In the genomic region with DNA sequence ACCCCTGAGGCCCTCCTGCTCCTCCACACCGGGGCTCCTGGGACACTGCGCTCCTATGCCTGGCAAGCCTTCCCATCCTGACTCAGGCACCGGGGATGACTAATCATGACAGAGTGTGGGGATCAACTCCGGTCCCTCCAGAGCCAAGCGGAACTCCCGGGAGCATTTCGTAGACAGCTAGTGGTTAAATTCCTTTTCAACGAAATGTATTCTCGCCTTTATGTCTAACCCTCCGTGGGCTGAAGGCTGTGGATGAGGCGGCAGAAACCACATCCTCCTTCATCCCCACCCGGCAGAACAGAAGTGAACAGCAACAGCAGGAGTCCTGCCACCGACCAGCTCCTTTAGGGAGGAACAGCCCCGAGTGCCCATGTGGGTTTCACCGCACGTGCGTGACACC, we compare ENCODE assay signal across 10 mouse cellular contexts.
DNase-seq lines count a peak whose midpoint lies in the region; ATAC-seq lines count a peak whose summit lies in the region.
"Had no signal": no experiment of that assay in that cellular context is flagged by ENCODE, and none has a peak within 500 bp of the region (broad histone marks: within the 10 kb centered on the region; RNA-seq: fewer than 3 reads in every experiment).

No protein-coding gene starts in this region.

- no peaks in the 10 kb centered on the region; the same call in 1 of the 2 replicates for H3K4me1 ChIP-seq in lung, embryonic 16.5 days (replicated peaks; ENCODE audit: control insufficient read depth, insufficient read depth, low read length)
- H3K4me1 ChIP-seq in limb, embryonic 15.5 days, result peaks cover 50% of the 10 kb centered on the region

- 48% methylated on average over 17 of the region's 17 CpGs for WGBS in lung, embryonic 16.5 days
- WGBS in limb, embryonic 15.5 days, result 38% methylated on average over 17 of the region's 17 CpGs

- no peak for DNase-seq in lung, postnatal 14 days
- DNase-seq in adrenal gland, adult 8-10 months, result peak; percentile 13
- peak; percentile 32 for DNase-seq in gastrocnemius, postnatal 10 days
- no peak for DNase-seq in liver
- DNase-seq in urinary bladder, adult 18-20 months (ENCODE audit: low spot score in 2 of 2), result no peak
- DNase-seq: cerebellum, postnatal 36 days; thymus, postnatal 25 days had no signal

- H3K27me3 ChIP-seq in lung, embryonic 16.5 days (ENCODE audit: control insufficient read depth, insufficient read depth, low read depth, low read length), result no peaks in the 10 kb centered on the region; the same call in 1 of the 2 replicates
- H3K27me3 ChIP-seq in limb, embryonic 15.5 days, result peaks cover 40% of the 10 kb centered on the region

- H3K36me3 ChIP-seq in lung, embryonic 16.5 days (ENCODE audit: control insufficient read depth, insufficient read depth, low read length), result no peaks in the 10 kb centered on the region
- H3K36me3 ChIP-seq in limb, embryonic 15.5 days, result no peaks in the 10 kb centered on the region

- no peak overlapping the region for H3K27ac ChIP-seq in lung, embryonic 16.5 days (ENCODE audit: low read length)
- H3K27ac ChIP-seq in limb, embryonic 15.5 days, result peak overlapping the region; percentile 61; the same call in 1 of the 2 replicates
- H3K27ac ChIP-seq: liver, embryonic 14.5 days had no signal

- H3K4me2 ChIP-seq in lung, embryonic 16.5 days (ENCODE audit: low read depth, low read length), result no peak overlapping the region
- H3K4me2 ChIP-seq in limb, embryonic 15.5 days, result peak overlapping the region; percentile 12; the same call in 1 of the 2 replicates

- H3K9ac ChIP-seq in lung, embryonic 16.5 days (ENCODE audit: low read length), result no peak overlapping the region
- no peak overlapping the region for H3K9ac ChIP-seq in limb, embryonic 15.5 days
- H3K9ac ChIP-seq: liver, embryonic 14.5 days had no signal

- H3K4me3 ChIP-seq in lung, embryonic 16.5 days (ENCODE audit: low read length), result no peak overlapping the region
- no peak overlapping the region for H3K4me3 ChIP-seq in limb, embryonic 15.5 days

- peak; percentile 51; the same call in 1 of the 2 replicates for ATAC-seq in lung, embryonic 16.5 days (ENCODE audit: low read depth)
- ATAC-seq in limb, embryonic 15.5 days (ENCODE audit: insufficient number of reproducible peaks, low FRiP score, low TSS enrichment, low read depth), result no peak

- H3K9me3 ChIP-seq in lung, embryonic 16.5 days (ENCODE audit: control insufficient read depth, low read length), result no peaks in the 10 kb centered on the region
- no peaks in the 10 kb centered on the region for H3K9me3 ChIP-seq in limb, embryonic 15.5 days

Comparison
In these comparisons a context has a peak if more than half of its experiments do, and no peak if none do; other contexts are left out.
1. DNase-seq: peak in adrenal gland, adult 8-10 months (single experiment) and gastrocnemius, postnatal 10 days (single experiment); none in lung, postnatal 14 days (single experiment), liver (single experiment) and urinary bladder, adult 18-20 months (0 of 2).